Mouse (Mus musculus) olfactory bulb, adult 2 months (tissue): ENCODE data around the gene Purb.

ENCODE experiments used
- CTCF ChIP-seq: fragments of 200-500 bp; IDR thresholded peaks from 2 replicates; pipeline ENCODE4 v1.5.1; 2012; ENCODE audit warnings: low read depth, mild to moderate bottlenecking, low read length, moderate library complexity; ENCODE audit not compliant: insufficient read depth
- POLR2A ChIP-seq: fragments of 200-500 bp; IDR thresholded peaks from 2 replicates; pipeline ENCODE4 v1.6.1; 2012; ENCODE audit warnings: mild to moderate bottlenecking, low read depth, low read length, moderate library complexity; ENCODE audit not compliant: insufficient read depth

- TF ChIP-seq POLR2A: no peak
- TF ChIP-seq CTCF: no peak
Observed at GRCm38 (mm10) chr11:6488041-6488684, 12.4 kb upstream of the Purb start.
